Mouse (Mus musculus) bone marrow, adult 2 months (tissue): ENCODE measurements around the gene Fuca2. TPM values are rescaled to one million over a fixed set of nuclear protein-coding genes. Genes with fewer than 3 reads are reported as not detected.
"Not testable (repeated sequence)": the region's sequence is repeated elsewhere in the genome, so short reads cannot be mapped to it uniquely, and the experiment has no call there.

Source experiments
- H3K27ac ChIP-seq: fragments of 200-500 bp; 2 replicates; pipeline ENCODE4 v1.5.1; 2012; ENCODE audit warnings: low read depth, mild to moderate bottlenecking, control low read depth, inconsistent platforms, low read length; ENCODE audit not compliant: control insufficient read depth, poor library complexity, insufficient read depth
- H3K4me1 ChIP-seq: fragments of 200-500 bp; 2 replicates; pipeline ENCODE4 v1.6.1; 2011; ENCODE audit warnings: low read length; ENCODE audit not compliant: control insufficient read depth, insufficient read depth
- H3K4me3 ChIP-seq: fragments of 200-500 bp; replicated peaks from 2 replicates; pipeline ENCODE3; 2011; ENCODE audit warnings: mild to moderate bottlenecking, low read depth, low read length, control low read depth; ENCODE audit not compliant: control insufficient read depth
- CTCF ChIP-seq: fragments of 200-500 bp; IDR thresholded peaks from 2 replicates; pipeline ENCODE4 v1.5.1; 2011; ENCODE audit warnings: low read length, control low read depth; ENCODE audit not compliant: control insufficient read depth, insufficient read depth
- POLR2A ChIP-seq: fragments of 200-500 bp; IDR thresholded peaks from 2 replicates; pipeline ENCODE4 v1.6.1; 2011; ENCODE audit warnings: low read depth, mild to moderate bottlenecking, control low read depth, low read length, borderline replicate concordance; ENCODE audit not compliant: control insufficient read depth
- WGBS: fragments of 180-500 bp; shearing (Covaris S2); methylation state at CpG from one replicate; pipeline ENCODE4 v1.1.7; 2018; 5-methylcytosine and 5-hydroxymethylcytosine counted together
- polyA plus RNA-seq: library from polyadenylated mRNA; stranded (reverse); fragments of >200 nt; gene quantifications from 2 replicates; pipeline ENCODE4 v1.2.4, GENCODE M21; 2011; ENCODE audit warnings: low replicate concordance; ENCODE audit not compliant: missing spikeins, insufficient read depth, insufficient read length

The Fuca2 gene
- 31.0 and 44.9 TPM in 2 replicates for polyA plus RNA-seq

DNA sequence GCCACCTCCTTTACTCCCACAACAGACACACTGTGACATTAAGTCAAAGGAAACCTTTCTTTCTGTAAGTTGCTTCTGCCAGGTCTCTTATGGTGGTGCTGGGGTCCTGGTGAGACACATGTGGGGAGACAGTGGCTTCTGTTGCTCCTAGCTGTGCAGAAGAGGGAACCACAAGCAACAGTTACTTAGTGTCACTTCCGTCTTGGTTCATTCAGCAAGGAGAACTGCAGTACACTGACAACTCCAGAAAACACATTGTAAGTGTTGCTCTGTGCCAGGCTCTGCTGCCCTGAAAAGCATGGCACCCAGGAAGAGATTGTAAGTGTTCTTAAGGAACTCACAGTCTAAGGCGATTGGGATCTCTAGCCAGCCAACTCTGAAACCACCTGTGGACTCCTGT lies at the start of gene Fuca2:
Fuca2 (plus strand) TSS at position 210 of the 400 bp plus-strand sequence.
- H3K4me1 ChIP-seq: no peaks in the 10 kb centered on the region; the same call in 1 of the 2 replicates
- no peak within 1 kb of the TSS for H3K4me3 ChIP-seq
- TF ChIP-seq CTCF: no peak
- no peak for TF ChIP-seq POLR2A
- WGBS: 6% methylated on average over 2 of the region's 2 CpGs
- H3K27ac ChIP-seq: peak within 1 kb of the TSS; percentile 70; the same call in 1 of the 2 replicates

DNA sequence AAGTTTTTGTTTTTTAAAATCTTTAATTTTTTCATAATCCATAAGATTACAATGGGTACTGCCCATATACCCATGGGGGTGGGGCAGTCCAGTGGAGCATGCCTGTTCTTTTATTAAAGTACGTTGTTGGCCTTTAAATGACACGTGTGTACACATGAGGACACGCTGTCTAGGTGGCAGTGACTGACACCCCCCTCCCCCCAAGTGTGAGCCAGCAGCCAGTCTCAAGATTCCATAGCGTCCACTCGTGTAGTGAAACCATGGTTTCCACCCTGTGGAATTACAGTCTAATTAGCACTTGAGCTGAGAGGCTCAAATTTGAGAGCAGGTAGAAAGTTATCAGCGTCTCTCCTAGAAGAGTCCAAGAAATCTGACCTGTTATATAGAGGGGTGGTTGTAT lies 47.7 kb upstream of the Fuca2 start:
- WGBS: 85% methylated on average over 6 of the region's 6 CpGs
- Histone ChIP-seq H3K27ac (no peak overlapping the region), H3K4me3 (no peak overlapping the region), H3K4me1 (no peaks in the 10 kb centered on the region)
- TF ChIP-seq CTCF: no peak
- no peak for TF ChIP-seq POLR2A

DNA sequence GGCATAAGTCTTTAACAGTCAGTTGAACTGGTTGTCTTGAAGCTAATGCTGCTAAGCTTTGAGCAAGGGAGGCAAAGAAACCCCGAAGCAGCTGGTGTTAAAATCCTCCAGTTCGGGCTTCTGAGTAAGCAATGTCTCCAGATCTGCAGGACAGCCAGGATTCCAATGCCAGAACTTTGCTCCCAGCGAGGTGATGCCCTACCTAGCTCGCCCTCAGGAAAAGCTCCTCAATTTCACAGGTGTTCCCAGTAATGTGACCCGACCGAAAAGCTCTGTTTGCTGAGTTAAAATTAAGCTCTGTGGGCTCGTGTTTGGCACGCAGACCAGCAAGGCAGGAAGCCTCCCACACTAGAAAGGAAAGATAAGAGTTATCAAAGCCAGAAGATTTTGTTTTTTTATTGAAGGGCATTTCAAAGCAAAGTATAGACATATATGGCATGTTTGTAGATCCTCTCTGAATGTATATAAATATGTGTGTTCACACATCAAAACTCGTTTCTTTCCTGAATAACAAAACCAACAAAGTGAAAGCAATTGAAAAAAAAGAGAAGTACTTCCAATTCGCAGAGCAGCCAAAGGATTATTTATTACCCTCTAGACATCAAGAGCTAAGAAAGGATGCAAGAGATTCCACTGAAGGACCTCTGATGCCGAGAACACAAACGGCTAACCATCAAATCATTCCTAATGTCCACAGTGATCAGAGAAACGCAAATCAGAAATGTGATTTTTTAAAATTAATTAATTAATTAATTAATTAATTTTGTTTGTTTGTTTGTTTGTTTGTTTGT lies 45.9 kb upstream of the Fuca2 start:
- 6% methylated on average over 13 of the region's 13 CpGs for WGBS

DNA sequence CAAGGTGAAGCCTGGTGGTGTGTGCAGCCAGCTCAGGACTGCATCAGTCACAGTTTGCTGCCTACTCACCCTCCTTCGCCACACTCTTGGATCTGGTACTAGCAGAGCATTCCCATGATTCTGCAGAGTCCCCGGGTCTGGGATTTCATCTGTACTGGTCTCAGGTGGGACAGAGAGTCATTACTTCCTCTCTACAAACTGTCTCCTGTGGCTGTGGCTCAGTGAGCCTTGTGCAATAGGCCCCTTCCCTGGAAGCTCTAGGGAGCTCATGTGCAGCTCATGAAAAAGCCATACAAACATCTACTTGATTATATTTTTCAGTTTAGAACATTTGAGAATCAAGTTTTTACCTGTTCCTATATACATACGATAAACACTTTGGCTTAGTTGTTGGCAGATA lies 35.0 kb upstream of the Fuca2 start:
- 69% methylated on average over 3 of the region's 3 CpGs for WGBS
- H3K4me3 ChIP-seq, H3K4me1 ChIP-seq, H3K27ac ChIP-seq: not testable (repeated sequence)

More for the DNA sequence above, 45.9 kb upstream of the Fuca2 start:
- H3K4me3 ChIP-seq: peak overlapping the region; percentile 44
- no peaks in the 10 kb centered on the region for H3K4me1 ChIP-seq
- TF ChIP-seq CTCF (no peak), POLR2A (no peak)
- H3K27ac ChIP-seq: no peak overlapping the region

DNA sequence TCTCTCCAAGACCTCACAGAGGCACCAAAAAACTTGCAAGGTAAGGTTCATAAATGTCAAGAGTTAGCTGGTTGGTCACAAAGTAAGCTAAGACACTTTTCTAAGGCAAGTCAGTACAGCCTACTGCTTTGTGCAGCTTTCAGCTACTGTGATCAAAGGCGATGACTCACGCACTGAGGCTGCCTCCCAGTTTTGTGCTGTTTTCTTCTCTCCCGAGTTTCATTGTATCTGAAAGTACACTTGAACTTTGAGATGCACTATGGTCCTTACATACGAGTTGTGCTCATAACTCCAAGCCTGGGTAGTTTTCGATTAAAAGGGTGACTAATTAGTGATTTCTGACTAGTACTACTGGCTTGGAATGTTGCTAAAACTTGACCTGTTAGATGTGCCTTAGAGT lies 32.4 kb upstream of the Fuca2 start:
- no peak for TF ChIP-seq POLR2A
- TF ChIP-seq CTCF: no peak
- 57% methylated on average over 5 of the region's 5 CpGs for WGBS
- peaks cover 12% of the 10 kb centered on the region for H3K4me1 ChIP-seq
- H3K27ac ChIP-seq: no peak overlapping the region
- no peak overlapping the region for H3K4me3 ChIP-seq

DNA sequence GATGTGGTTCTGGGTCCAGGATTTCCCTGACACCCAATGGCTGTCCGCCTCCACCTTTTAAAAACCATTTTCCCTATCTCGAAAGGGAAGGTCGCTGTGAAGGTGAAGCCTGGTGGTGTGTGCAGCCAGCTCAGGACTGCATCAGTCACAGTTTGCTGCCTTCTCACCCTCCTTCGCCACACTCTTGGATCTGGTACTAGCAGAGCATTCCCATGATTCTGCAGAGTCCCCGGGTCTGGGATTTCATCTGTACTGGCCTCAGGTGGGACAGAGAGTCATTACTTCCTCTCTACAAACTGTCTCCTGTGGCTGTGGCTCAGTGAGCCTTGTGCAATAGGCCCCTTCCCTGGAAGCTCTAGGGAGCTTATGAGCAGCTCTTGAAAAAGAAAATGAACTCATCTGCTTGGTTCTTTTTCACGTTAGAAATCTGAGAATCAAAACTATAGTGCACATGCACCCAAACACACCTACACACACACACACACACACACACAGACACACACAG lies 31.3 kb upstream of the Fuca2 start:
- WGBS: 50% methylated on average over 6 of the region's 6 CpGs

DNA sequence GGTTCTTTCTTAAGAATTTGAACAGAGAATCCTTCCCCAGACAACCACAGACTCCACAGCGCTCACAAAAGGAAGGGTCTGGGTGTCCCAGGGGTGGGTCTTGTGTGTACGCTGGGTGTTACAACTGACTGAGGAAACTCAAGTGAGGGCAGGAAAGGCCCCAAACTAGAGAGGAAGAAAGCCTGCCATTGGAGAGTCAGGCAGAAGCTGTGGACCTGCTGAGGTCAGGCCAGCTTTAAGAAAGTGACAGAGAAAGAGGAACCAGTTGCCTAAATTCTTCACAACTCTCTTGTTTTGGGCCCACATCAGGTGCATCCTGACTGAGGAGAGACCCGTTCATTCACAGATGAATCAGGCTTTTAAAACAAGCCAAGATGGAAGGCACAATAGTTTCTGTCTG lies 29.1 kb upstream of the Fuca2 start:
- TF ChIP-seq CTCF: no peak
- no peak for TF ChIP-seq POLR2A
- WGBS: 17% methylated on average over 3 of the region's 3 CpGs
- peaks cover 13% of the 10 kb centered on the region for H3K4me1 ChIP-seq
- no peak overlapping the region for H3K4me3 ChIP-seq
- peak overlapping the region; percentile 2; the same call in 1 of the 2 replicates for H3K27ac ChIP-seq

More for the DNA sequence above, 31.3 kb upstream of the Fuca2 start:
- H3K27ac ChIP-seq, H3K4me3 ChIP-seq: not testable (repeated sequence)
- H3K4me1 ChIP-seq: peaks cover 12% of the 10 kb centered on the region

DNA sequence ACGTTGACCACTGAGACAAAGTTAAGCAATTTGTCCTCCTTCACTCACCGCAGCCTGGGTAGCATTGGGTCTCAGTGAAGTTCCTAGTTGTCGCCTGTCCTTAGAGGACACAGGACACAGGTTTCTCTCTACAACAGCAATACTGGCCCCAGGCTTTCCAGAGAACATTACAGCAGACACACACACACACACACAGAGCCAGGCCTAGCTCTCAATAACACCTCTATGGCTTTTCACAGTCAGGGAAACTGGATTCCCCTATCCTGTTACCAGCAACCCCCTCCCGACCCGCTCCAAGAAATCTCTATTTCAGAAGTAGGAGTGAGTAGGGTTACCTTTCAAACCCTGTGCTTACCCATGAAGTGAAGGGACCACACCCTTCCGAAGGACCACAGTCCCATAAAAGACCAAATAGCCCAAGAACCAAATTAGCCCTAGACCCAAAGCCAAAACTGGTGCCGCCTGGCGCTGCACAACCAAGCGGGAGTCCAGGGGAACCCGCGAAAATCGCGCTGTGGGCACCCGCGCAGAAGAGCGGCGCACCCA lies 26.0 kb upstream of the Fuca2 start:
- no peak for TF ChIP-seq CTCF
- H3K27ac ChIP-seq: no peak overlapping the region; the same call in 1 of the 2 replicates
- peaks cover 11% of the 10 kb centered on the region for H3K4me1 ChIP-seq
- WGBS: 8% methylated on average over 17 of the region's 17 CpGs
- H3K4me3 ChIP-seq: peak overlapping the region; percentile 63
